ENCODE assay signal across 8 mouse cellular contexts in the genomic region with DNA sequence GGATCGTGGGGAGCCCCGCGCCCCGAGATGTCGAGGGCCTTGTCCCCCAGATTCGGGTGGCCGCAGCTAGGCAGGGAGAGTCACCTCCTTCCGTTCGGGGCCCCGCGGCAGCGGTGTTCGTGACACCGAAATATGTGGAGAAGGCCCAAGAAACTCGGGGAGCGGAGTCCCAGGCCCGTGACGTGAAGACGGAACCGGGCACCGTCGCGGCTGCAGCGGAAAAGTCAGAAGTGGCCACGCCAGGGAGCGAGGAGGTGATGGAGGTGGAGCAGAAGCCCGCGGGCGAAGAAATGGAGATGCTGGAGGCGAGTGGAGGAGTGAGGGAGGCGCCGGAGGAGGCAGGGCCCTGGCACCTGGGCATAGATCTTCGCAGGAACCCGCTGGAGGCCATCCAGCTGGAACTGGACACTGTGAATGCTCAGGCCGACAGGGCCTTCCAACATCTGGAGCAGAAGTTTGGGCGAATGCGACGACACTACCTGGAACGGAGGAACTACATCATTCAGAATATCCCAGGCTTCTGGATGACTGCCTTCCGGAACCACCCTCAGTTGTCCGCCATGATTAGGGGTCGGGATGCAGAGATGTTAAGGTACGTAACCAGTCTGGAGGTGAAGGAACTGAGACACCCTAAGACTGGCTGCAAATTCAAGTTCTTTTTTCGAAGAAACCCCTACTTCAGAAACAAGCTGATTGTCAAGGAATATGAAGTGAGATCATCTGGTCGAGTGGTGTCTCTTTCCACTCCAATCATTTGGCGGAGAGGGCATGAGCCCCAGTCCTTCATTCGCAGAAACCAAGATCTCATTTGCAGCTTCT. TPM values are rescaled to one million over a fixed set of nuclear protein-coding genes. Genes with fewer than 3 reads are reported as not detected.
A peak's percentile ranks its signal among the peaks of the same experiment; 100 is the strongest.
DNase-seq lines count a peak whose midpoint lies in the region; ATAC-seq and TF ChIP-seq lines count a peak whose summit lies in the region.

No protein-coding gene starts in this region.

- H3K4me3 ChIP-seq in hindbrain, embryonic 15.5 days: peak overlapping the region; percentile 73
- H3K4me3 ChIP-seq in small intestine, adult 2 months (ENCODE audit: low read depth, low read length): peak overlapping the region; percentile 92

- TF ChIP-seq CTCF in small intestine, adult 2 months (IDR thresholded peaks at IDR 0.05; ENCODE audit: extremely low read depth, insufficient read length, insufficient replicate concordance, low read depth, low read length): no peak

- H3K9me3 ChIP-seq in hindbrain, embryonic 15.5 days: no peaks in the 10 kb centered on the region

- no peak for TF ChIP-seq POLR2A in small intestine, adult 2 months (IDR thresholded peaks at IDR 0.05; ENCODE audit: low read depth, low read length)

- intact Hi-C loops in left cerebral cortex, postnatal 10 days (cut with DNase I): loop anchor here (5.0 kb wide), 2 partner anchors 75 to 250 kb away; partner anchors contain the start of gene Dse

- peak overlapping the region; percentile 90 for H3K4me2 ChIP-seq in hindbrain, embryonic 15.5 days

- no peak; the same call in 1 of the 2 replicates for ATAC-seq in hindbrain, embryonic 15.5 days (ENCODE audit: low FRiP score, low read depth)
- ATAC-seq in megakaryocyte, adult 5-6 weeks (ENCODE audit: poor library complexity, severe bottlenecking): peak; percentile 50

- H3K36me3 ChIP-seq in hindbrain, embryonic 15.5 days: peaks cover 9% of the 10 kb centered on the region
- H3K36me3 ChIP-seq in small intestine, adult 2 months (ENCODE audit: control insufficient read depth, insufficient read depth, low read length): peaks cover 4% of the 10 kb centered on the region; the same call in 1 of the 2 replicates

- peak overlapping the region; percentile 87 for H3K27ac ChIP-seq in hindbrain, embryonic 15.5 days (replicated peaks)
- peak overlapping the region; percentile 71 for H3K27ac ChIP-seq in small intestine, adult 2 months (ENCODE audit: insufficient read depth, low read depth, low read length)

- DNase-seq in retina, embryonic 14.5 days (ENCODE audit: low spot score): peak; percentile 40
- no peak for DNase-seq in retina, postnatal 1 day
- DNase-seq in cerebellum, adult 8-10 months: peak; percentile 60
- DNase-seq in gastrocnemius, adult 18-20 months (ENCODE audit: low spot score): peak; percentile 47
- DNase-seq in left cerebral cortex, postnatal 10 days (ENCODE audit: extremely low spot score in 1 of 2, low spot score in 2 of 2): peak; percentile 18 to 69

- H3K4me1 ChIP-seq in hindbrain, embryonic 15.5 days (replicated peaks): peaks cover 27% of the 10 kb centered on the region
- peaks cover 5% of the 10 kb centered on the region; the same call in 1 of the 2 replicates for H3K4me1 ChIP-seq in small intestine, adult 2 months (ENCODE audit: control insufficient read depth, insufficient read depth, insufficient read length, low read length)

- peak overlapping the region; percentile 83 for H3K9ac ChIP-seq in hindbrain, embryonic 15.5 days

- 4% methylated on average over 47 of the region's 47 CpGs for WGBS in hindbrain, embryonic 15.5 days
- 1% methylated on average over 47 of the region's 47 CpGs for WGBS in small intestine, adult 2 months

- no peaks in the 10 kb centered on the region for H3K27me3 ChIP-seq in hindbrain, embryonic 15.5 days
- H3K27me3 ChIP-seq in small intestine, adult 2 months (ENCODE audit: control insufficient read depth, insufficient read depth, low read length): no peaks in the 10 kb centered on the region

RNA-seq across cellular contexts. Expression of gene Tspyl1, which starts 0.6 kb away (rescaled TPM):
- 10 to 100 TPM; 57.0 to 58.7 TPM for total RNA-seq in gastrocnemius, adult 18-20 months (2021)
- polyA plus RNA-seq in hindbrain, embryonic 15.5 days (2015; fragmentation: Nextera tagmentation; extraction: Ambion mirVana): 138 and 144 TPM in 2 replicates
- total RNA-seq in left cerebral cortex, postnatal 10 days (2021): 100 to 1,000 TPM; 103 to 105 TPM
- total RNA-seq in megakaryocyte, adult 5-6 weeks (2015): 46.6 and 50.1 TPM in 2 replicates
- 52.3 and 60.5 TPM in 2 replicates for total RNA-seq in megakaryocyte, adult 5-6 weeks (2017)
- 9.9 and 16.6 TPM in 2 replicates for polyA plus RNA-seq in small intestine, adult 2 months (2012; rRNA removed)

RNA-seq across cellular contexts. Expression of gene Tspyl4, which starts 14.6 kb away (rescaled TPM):
- 1 to 10 TPM; 1.6 to 2.2 TPM for total RNA-seq in gastrocnemius, adult 18-20 months (2021)
- polyA plus RNA-seq in hindbrain, embryonic 15.5 days (2015; fragmentation: Nextera tagmentation; extraction: Ambion mirVana): 352 and 362 TPM in 2 replicates
- total RNA-seq in left cerebral cortex, postnatal 10 days (2021): 100 to 1,000 TPM; 335 to 337 TPM
- total RNA-seq in megakaryocyte, adult 5-6 weeks (2015): 1.6 and 2.6 TPM in 2 replicates
- total RNA-seq in megakaryocyte, adult 5-6 weeks (2017): 1.4 and 2.6 TPM in 2 replicates
- 1.3 and 1.5 TPM in 2 replicates for polyA plus RNA-seq in small intestine, adult 2 months (2012; rRNA removed)

Comparison
In these comparisons a context has a peak if more than half of its experiments do, and no peak if none do; other contexts are left out.
1. RNA of gene Tspyl4, which starts 14.6 kb away (total RNA-seq): 335 to 337 TPM in left cerebral cortex, postnatal 10 days; 1.6 to 2.2 TPM in gastrocnemius, adult 18-20 months and 1.4 to 2.6 TPM in megakaryocyte, adult 5-6 weeks; every median in the first group is over 10 times any median in the second.